Mouse (Mus musculus) hindbrain, embryonic 14.5 days (tissue): Measurements from ENCODE around the gene Pitpnm3. TPM values are rescaled to one million over a fixed set of nuclear protein-coding genes. Genes with fewer than 3 reads are reported as not detected.

Experiments used
- ATAC-seq: fragments of 200-750 bp; cut with Nextera tagmentation; 2 replicates; pipeline ENCODE4 v1.8.0; 2017; ENCODE audit warnings: moderate number of reproducible peaks, mild to moderate bottlenecking, moderate TSS enrichment, moderate library complexity; ENCODE audit not compliant: low FRiP score
- DNase-seq: peaks from one replicate; pipeline ENCODE4 v3.0.0-alpha.2; 2015; ENCODE audit warnings: low spot score
- H3K27ac ChIP-seq: fragments of 300-500 bp; sonication (generic); 2 replicates; pipeline ENCODE4 v1.5.1; 2014; ENCODE audit warnings: mild to moderate bottlenecking, moderate library complexity
- H3K27me3 ChIP-seq: fragments of 300-500 bp; sonication (generic); 2 replicates; pipeline ENCODE4 v1.6.1; 2014; ENCODE audit warnings: mild to moderate bottlenecking, low read length, mixed read lengths; ENCODE audit not compliant: control insufficient read depth, insufficient read depth
- H3K36me3 ChIP-seq: fragments of 300-500 bp; sonication (generic); replicated peaks from 2 replicates; pipeline ENCODE4 v1.6.1; 2014; ENCODE audit not compliant: control insufficient read depth, insufficient read depth
- H3K4me1 ChIP-seq: fragments of 300-500 bp; sonication (generic); replicated peaks from 2 replicates; pipeline ENCODE4 v1.6.1; 2014; ENCODE audit warnings: antibody characterized with exemption, low read length, mixed read lengths; ENCODE audit not compliant: control insufficient read depth, insufficient read depth
- H3K4me2 ChIP-seq: fragments of 300-500 bp; sonication (generic); replicated peaks from 2 replicates; pipeline ENCODE4 v1.6.1; 2014; ENCODE audit warnings: mild to moderate bottlenecking, moderate library complexity
- H3K4me3 ChIP-seq: fragments of 300-500 bp; sonication (generic); replicated peaks from 2 replicates; pipeline ENCODE4 v1.5.1; 2014; ENCODE audit warnings: mild to moderate bottlenecking, low read length
- H3K9ac ChIP-seq: fragments of 300-500 bp; sonication (generic); 2 replicates; pipeline ENCODE4 v1.6.1; 2014
- H3K9me3 ChIP-seq: fragments of 300-500 bp; sonication (generic); 2 replicates; pipeline ENCODE4 v1.6.1; 2016; ENCODE audit warnings: low read length; ENCODE audit not compliant: control insufficient read depth
- WGBS: fragments of 180-500 bp; shearing (Covaris S2); extraction: QIAGEN DNeasy Blood & Tissue Kit; methylation state at CpG from one replicate; pipeline ENCODE4 v1.1.7; 2014; 5-methylcytosine and 5-hydroxymethylcytosine counted together
- polyA plus RNA-seq: library from polyadenylated mRNA; unstranded; fragments of >200 nt; fragmentation: Nextera tagmentation; extraction: Ambion mirVana; gene quantifications from 2 replicates; pipeline ENCODE4 v1.2.1, GENCODE M21; 2014

The Pitpnm3 gene
- polyA plus RNA-seq, 1 experiment from 2014 or later, result 4.9 TPM

DNA sequence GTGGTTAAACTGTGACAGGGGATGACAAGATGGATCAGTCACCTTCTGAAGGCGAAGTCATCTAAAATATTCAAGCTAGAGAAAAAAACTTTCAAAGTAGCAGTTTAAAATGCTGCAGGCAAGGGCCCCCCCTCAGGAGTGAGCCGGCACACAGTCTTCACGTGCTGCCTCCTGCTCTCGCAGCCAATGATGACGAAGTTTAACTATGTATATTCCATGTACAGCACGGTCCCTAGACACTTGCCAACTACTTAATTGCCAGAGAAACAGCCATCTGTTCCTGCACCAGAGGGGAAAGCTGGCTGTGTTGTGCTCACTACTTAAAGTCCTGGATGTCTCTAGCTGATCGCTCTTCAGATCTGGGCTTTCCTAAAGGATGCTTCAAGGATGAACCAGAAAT is 67.6 kb downstream of the Pitpnm3 start:
- Histone ChIP-seq H3K9me3 (peaks cover 18% of the 10 kb centered on the region), H3K4me3 (no peak overlapping the region), H3K9ac (no peak overlapping the region), H3K36me3 (no peaks in the 10 kb centered on the region; the same call in 1 of the 2 replicates), H3K27ac (no peak overlapping the region), H3K27me3 (no peaks in the 10 kb centered on the region), H3K4me1 (0 out of 2 replicates have a peak, but pooled peaks cover 8% of the 10 kb centered on the region), H3K4me2 (no peak overlapping the region)
- DNase-seq, result peak; percentile 73
- 40% methylated on average over 7 of the region's 7 CpGs for WGBS
- peak; percentile 56 for ATAC-seq

- DNase-seq (no peak), ATAC-seq (no peak)
- Histone ChIP-seq H3K4me1 (0 out of 2 replicates have a peak, but pooled peaks cover 8% of the 10 kb centered on the region), H3K9ac (no peak overlapping the region), H3K9me3 (peaks cover 18% of the 10 kb centered on the region), H3K4me2 (no peak overlapping the region), H3K27ac (no peak overlapping the region), H3K36me3 (no peaks in the 10 kb centered on the region; the same call in 1 of the 2 replicates), H3K27me3 (no peaks in the 10 kb centered on the region), H3K4me3 (no peak overlapping the region)
- WGBS, result 73% methylated on average over 5 of the region's 5 CpGs
Observed at GRCm38 (mm10) chr11:72067326-72067725, 68.3 kb downstream of the Pitpnm3 start.

GRCm38 (mm10) chr11:72066330-72066729 is 69.2 kb downstream of the Pitpnm3 start:
- ATAC-seq (no peak), DNase-seq (no peak)
- no peak overlapping the region for H3K27ac ChIP-seq
- no peak overlapping the region for H3K4me2 ChIP-seq
- H3K9me3 ChIP-seq, result peaks cover 18% of the 10 kb centered on the region
- no peaks in the 10 kb centered on the region for H3K27me3 ChIP-seq
- H3K4me3 ChIP-seq, result no peak overlapping the region
- 0 out of 2 replicates have a peak, but pooled peaks cover 8% of the 10 kb centered on the region for H3K4me1 ChIP-seq
- WGBS, result 42% methylated on average over 6 of the region's 6 CpGs
- H3K9ac ChIP-seq, result no peak overlapping the region
- H3K36me3 ChIP-seq, result no peaks in the 10 kb centered on the region; the same call in 1 of the 2 replicates

GRCm38 (mm10) chr11:72065103-72065502 is 70.5 kb downstream of the Pitpnm3 start:
- no peak for ATAC-seq
- WGBS, result 69% methylated on average over 8 of the region's 8 CpGs
- H3K36me3 ChIP-seq, result no peaks in the 10 kb centered on the region; the same call in 1 of the 2 replicates

GRCm38 (mm10) chr11:72064414-72064813 is 71.2 kb downstream of the Pitpnm3 start:
- WGBS, result 82% methylated on average over 6 of the region's 6 CpGs
- ATAC-seq, result no peak
- peaks cover 18% of the 10 kb centered on the region for H3K9me3 ChIP-seq
- H3K27me3 ChIP-seq, result no peaks in the 10 kb centered on the region
- no peak overlapping the region for H3K27ac ChIP-seq
- no peak overlapping the region for H3K9ac ChIP-seq
- 0 out of 2 replicates have a peak, but pooled peaks cover 4% of the 10 kb centered on the region for H3K4me1 ChIP-seq
- no peaks in the 10 kb centered on the region; the same call in 1 of the 2 replicates for H3K36me3 ChIP-seq
- no peak for DNase-seq
- H3K4me3 ChIP-seq, result no peak overlapping the region
- H3K4me2 ChIP-seq, result no peak overlapping the region

More at GRCm38 (mm10) chr11:72065103-72065502, 70.5 kb downstream of the Pitpnm3 start:
- Histone ChIP-seq H3K4me1 (0 out of 2 replicates have a peak, but pooled peaks cover 4% of the 10 kb centered on the region), H3K27ac (no peak overlapping the region), H3K27me3 (no peaks in the 10 kb centered on the region), H3K4me2 (no peak overlapping the region), H3K9ac (no peak overlapping the region), H3K9me3 (peaks cover 18% of the 10 kb centered on the region), H3K4me3 (no peak overlapping the region)
- peak; percentile 57 for DNase-seq

GRCm38 (mm10) chr11:72061093-72061620 is 74.4 kb downstream of the Pitpnm3 start:
- Histone ChIP-seq H3K4me1 (no peaks in the 10 kb centered on the region), H3K27ac (no peak overlapping the region), H3K4me2 (no peak overlapping the region), H3K4me3 (no peak overlapping the region), H3K9ac (no peak overlapping the region), H3K27me3 (no peaks in the 10 kb centered on the region), H3K9me3 (peaks cover 18% of the 10 kb centered on the region), H3K36me3 (no peaks in the 10 kb centered on the region; the same call in 1 of the 2 replicates)
- ATAC-seq (no peak), DNase-seq (no peak)
- WGBS, result 89% methylated on average over 13 of the region's 13 CpGs

- no peak for DNase-seq
- Histone ChIP-seq H3K36me3 (no peaks in the 10 kb centered on the region; the same call in 1 of the 2 replicates), H3K9ac (no peak overlapping the region), H3K4me2 (no peak overlapping the region), H3K4me1 (no peaks in the 10 kb centered on the region), H3K9me3 (peaks cover 17% of the 10 kb centered on the region), H3K27ac (no peak overlapping the region), H3K4me3 (no peak overlapping the region), H3K27me3 (no peaks in the 10 kb centered on the region)
- WGBS, result 81% methylated on average over 9 of the region's 9 CpGs
- ATAC-seq, result no peak
Observed at GRCm38 (mm10) chr11:72060416-72060815, 75.2 kb downstream of the Pitpnm3 start.

DNA sequence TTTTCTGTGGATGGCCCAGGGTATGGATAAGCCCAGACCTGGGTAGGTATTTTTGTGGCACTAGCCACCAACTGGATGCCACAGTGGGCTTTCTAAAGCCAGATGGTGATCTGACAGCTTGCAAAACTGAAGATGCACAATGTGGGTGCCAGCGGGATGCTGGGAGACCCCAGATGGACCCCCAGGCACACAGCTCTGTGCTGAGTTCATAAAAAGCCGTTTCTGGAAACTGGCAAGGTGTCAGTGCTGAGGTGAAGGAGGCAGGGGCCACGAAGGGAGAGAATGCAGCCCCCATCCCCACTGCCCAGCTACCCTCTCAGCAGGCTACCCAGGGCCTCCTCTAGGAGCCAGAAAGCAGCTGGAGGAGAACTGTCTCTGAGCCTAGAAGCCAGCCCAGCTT is 78.4 kb downstream of the Pitpnm3 start:
- Histone ChIP-seq H3K4me1 (peaks cover under 1% of the 10 kb centered on the region; the same call in 1 of the 2 replicates), H3K9me3 (no peaks in the 10 kb centered on the region), H3K27me3 (no peaks in the 10 kb centered on the region), H3K9ac (no peak overlapping the region), H3K4me2 (no peak overlapping the region), H3K27ac (0 out of 2 replicates have a peak overlapping the region, but pooled peaks have one; percentile 2), H3K36me3 (no peaks in the 10 kb centered on the region), H3K4me3 (no peak overlapping the region)
- WGBS, result 64% methylated on average over 3 of the region's 3 CpGs
- ATAC-seq (no peak), DNase-seq (no peak)

DNA sequence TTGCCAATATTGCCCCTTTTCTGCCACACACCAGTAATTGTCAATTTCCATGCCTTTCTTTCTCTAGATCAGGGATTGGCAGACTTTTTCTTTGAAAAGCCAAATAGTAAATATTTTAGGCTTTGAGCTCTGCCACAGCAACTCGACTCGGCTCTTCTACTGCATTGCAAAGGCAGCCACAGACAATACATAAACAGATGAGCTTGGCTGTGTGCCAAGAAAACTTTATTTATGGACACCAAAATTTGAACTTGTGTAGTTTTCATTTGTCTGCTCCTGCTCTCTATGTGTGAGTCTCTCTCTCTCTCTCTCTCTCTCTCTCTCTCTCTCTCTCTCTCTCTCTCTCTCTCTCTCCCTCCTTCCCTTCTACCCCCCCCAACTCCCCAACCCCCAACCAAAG is 80.4 kb downstream of the Pitpnm3 start:
- Histone ChIP-seq H3K27me3 (no peaks in the 10 kb centered on the region; the same call in 1 of the 2 replicates), H3K9me3 (no peaks in the 10 kb centered on the region), H3K27ac (no peak overlapping the region), H3K9ac (no peak overlapping the region), H3K4me2 (no peak overlapping the region), H3K4me1 (peaks cover 14% of the 10 kb centered on the region), H3K4me3 (no peak overlapping the region), H3K36me3 (no peaks in the 10 kb centered on the region)
- 36% methylated on average over 2 of the region's 2 CpGs for WGBS
- ATAC-seq, result no peak
- DNase-seq, result no peak
